Mouse (Mus musculus) liver, postnatal 0 days (tissue): ENCODE measurements around the gene Slc3a2. TPM values are rescaled to one million over a fixed set of nuclear protein-coding genes. Genes with fewer than 3 reads are reported as not detected.
"Not testable (repeated sequence)": the region's sequence is repeated elsewhere in the genome, so short reads cannot be mapped to it uniquely, and the experiment has no call there.

Experiments used
- ATAC-seq: fragments of 200-750 bp; cut with Nextera tagmentation; 2 replicates; pipeline ENCODE4 v1.8.0; 2017; ENCODE audit warnings: mild to moderate bottlenecking, moderate library complexity
- DNase-seq: peaks from one replicate; pipeline ENCODE4 v3.0.0-alpha.2; 2016
- H3K27ac ChIP-seq: fragments of 300-500 bp; sonication (generic); 2 replicates; pipeline ENCODE4 v1.5.1; 2014; ENCODE audit warnings: antibody characterized with exemption, moderate library complexity, mild to moderate bottlenecking, low read depth
- H3K27me3 ChIP-seq: fragments of 300-500 bp; sonication (generic); 2 replicates; pipeline ENCODE4 v1.6.1; 2014; ENCODE audit warnings: low read length, control low read depth, mixed read lengths; ENCODE audit not compliant: insufficient read depth
- H3K36me3 ChIP-seq: fragments of 300-500 bp; sonication (generic); replicated peaks from 2 replicates; pipeline ENCODE4 v1.6.1; 2014; ENCODE audit warnings: mild to moderate bottlenecking, control low read depth, low read length, moderate library complexity, mixed read lengths; ENCODE audit not compliant: insufficient read depth
- H3K4me1 ChIP-seq: fragments of 300-500 bp; sonication (generic); 2 replicates; pipeline ENCODE4 v1.6.1; 2014; ENCODE audit warnings: antibody characterized with exemption, mild to moderate bottlenecking, control low read depth; ENCODE audit not compliant: insufficient read depth
- H3K4me2 ChIP-seq: fragments of 300-500 bp; sonication (generic); 2 replicates; pipeline ENCODE4 v1.6.1; 2014; ENCODE audit warnings: low read depth, mild to moderate bottlenecking, low read length, moderate library complexity, mixed read lengths
- H3K4me3 ChIP-seq: fragments of 300-500 bp; sonication (generic); 2 replicates; pipeline ENCODE4 v1.5.1; 2014; ENCODE audit warnings: low read depth, low read length
- H3K9ac ChIP-seq: fragments of 300-500 bp; sonication (generic); replicated peaks from 2 replicates; pipeline ENCODE4 v1.6.1; 2014; ENCODE audit warnings: mild to moderate bottlenecking, moderate library complexity
- H3K9me3 ChIP-seq: fragments of 300-500 bp; sonication (generic); 2 replicates; pipeline ENCODE4 v1.6.1; 2016; ENCODE audit warnings: mild to moderate bottlenecking, control low read depth, low read length, mixed read lengths
- CTCF ChIP-seq: sonication (generic); IDR thresholded peaks from 2 replicates; pipeline ENCODE4 v1.5.1; 2016; ENCODE audit warnings: antibody characterized with exemption, low read depth
- EP300 ChIP-seq: IDR thresholded peaks from 2 replicates; pipeline ENCODE4 v1.6.1; 2016; ENCODE audit warnings: antibody characterized with exemption, low read depth, mild to moderate bottlenecking
- WGBS: fragments of 180-500 bp; shearing (Covaris S2); extraction: QIAGEN DNeasy Blood & Tissue Kit; methylation state at CpG from one replicate; pipeline ENCODE4 v1.1.7; 2014; ENCODE audit not compliant: insufficient replicate concordance; 5-methylcytosine and 5-hydroxymethylcytosine counted together
- polyA plus RNA-seq: library from polyadenylated mRNA; unstranded; fragments of >200 nt; fragmentation: Nextera tagmentation; extraction: Ambion mirVana; gene quantifications from 2 replicates; pipeline ENCODE4 v1.2.1, GENCODE M21; 2015

The Slc3a2 gene
- polyA plus RNA-seq, 1 experiment from 2014 or later: 68.0 TPM

DNA sequence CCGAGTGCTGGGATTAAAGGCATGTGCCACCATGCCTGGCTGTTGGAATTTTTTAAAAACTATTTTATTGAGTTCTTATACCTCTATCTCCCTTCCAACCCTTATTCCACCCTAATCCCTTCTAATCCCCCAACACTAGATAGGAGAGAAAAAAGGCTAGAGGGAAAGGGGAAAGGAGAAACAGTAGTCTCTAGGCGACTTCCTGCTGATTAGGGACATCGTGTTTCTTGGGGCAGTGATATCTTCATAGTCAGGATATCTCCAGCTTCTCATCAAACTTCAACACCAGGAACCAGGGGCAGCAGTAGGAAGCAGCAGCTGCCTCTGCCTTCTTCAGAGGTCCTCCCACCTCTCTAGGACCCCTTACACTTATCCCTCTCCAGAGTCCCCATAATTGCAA, 11.2 kb upstream of the Slc3a2 start:
- H3K4me3 ChIP-seq: no peak overlapping the region
- DNase-seq (no peak), ATAC-seq (no peak)
- no peak overlapping the region for H3K4me2 ChIP-seq
- TF ChIP-seq EP300 (no peak), CTCF (no peak)
- 51% methylated on average over 3 of the region's 3 CpGs for WGBS
- H3K27me3 ChIP-seq: no peaks in the 10 kb centered on the region
- peaks cover 4% of the 10 kb centered on the region; the same call in 1 of the 2 replicates for H3K4me1 ChIP-seq
- no peak overlapping the region for H3K27ac ChIP-seq
- no peak overlapping the region for H3K9ac ChIP-seq
- H3K9me3 ChIP-seq: no peaks in the 10 kb centered on the region
- H3K36me3 ChIP-seq: peaks cover 18% of the 10 kb centered on the region

DNA sequence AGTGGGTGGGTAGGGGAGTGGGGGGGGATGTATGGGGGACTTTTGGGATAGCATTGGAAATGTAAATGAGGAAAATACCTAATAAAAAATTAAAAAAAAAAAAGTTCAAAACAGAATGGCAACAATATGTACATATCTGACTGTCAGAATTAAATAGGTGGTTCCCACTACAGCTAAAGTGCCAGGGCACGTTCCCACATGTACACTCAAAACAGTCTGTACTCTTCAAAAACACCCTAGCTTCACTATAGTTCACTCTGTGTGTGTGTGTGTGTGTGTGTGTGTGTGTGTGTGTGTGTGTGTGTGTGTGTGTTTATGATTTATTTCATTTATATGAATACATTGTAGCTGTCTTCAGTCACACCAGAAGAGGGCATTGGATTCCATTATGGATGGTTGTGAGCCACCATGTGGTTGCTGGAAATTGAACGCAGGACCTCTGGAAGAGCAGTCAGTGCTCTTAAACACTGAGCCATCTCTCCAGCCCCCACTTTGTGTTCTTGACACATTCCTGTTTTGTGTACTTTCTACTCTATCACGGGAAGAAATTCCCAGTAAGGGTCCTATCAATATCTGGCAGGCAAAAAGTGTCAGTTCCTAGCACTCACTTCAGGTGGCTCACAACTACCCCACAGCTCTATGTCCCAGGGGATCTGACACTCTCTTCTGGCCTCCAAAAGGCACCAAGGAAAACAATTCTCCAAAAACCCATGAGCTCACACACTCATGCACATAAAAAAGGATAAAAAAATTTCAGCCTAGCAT, 5.3 kb upstream of the Slc3a2 start:
- Histone ChIP-seq H3K4me1 (peaks cover 12% of the 10 kb centered on the region; the same call in 1 of the 2 replicates), H3K36me3 (peaks cover 27% of the 10 kb centered on the region)
- not testable (repeated sequence) for H3K9ac ChIP-seq, H3K9me3 ChIP-seq, H3K27me3 ChIP-seq, H3K27ac ChIP-seq, H3K4me2 ChIP-seq, ATAC-seq, DNase-seq, H3K4me3 ChIP-seq
- 45% methylated on average over 3 of the region's 3 CpGs for WGBS

DNA sequence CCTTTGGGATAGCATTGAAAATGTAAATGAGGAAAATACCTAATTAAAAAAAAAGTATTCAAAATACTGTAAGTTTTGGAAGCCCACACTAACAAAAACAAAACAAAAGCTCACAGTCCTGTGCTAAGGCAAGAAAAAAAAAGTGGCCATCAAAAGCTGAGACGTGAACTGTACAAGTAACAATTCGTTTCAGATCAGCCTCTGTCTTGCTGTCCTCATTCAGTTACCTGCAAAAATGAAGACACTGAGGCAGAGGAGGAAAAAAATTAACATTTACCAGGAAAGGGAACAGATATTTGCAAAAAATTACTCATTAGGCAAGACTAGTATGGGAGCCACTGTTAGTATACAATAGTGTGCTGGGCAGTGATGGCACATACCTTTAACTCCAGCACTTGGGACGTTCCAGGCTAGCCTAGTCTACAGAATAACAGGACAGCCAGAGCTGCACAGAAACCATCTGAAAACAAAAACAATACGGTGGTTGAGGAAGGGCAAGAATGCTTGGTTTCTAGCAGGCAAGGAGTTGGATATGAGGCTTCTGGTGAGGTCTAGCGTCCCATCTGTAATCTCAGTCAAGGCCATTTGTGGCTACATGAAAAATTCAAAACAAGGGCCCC, 4.4 kb upstream of the Slc3a2 start:
- Histone ChIP-seq H3K9ac (no peak overlapping the region), H3K4me3 (no peak overlapping the region), H3K27ac (no peak overlapping the region; the same call in 1 of the 2 replicates), H3K4me1 (peaks cover 12% of the 10 kb centered on the region; the same call in 1 of the 2 replicates), H3K36me3 (peaks cover 27% of the 10 kb centered on the region), H3K9me3 (no peaks in the 10 kb centered on the region), H3K27me3 (no peaks in the 10 kb centered on the region), H3K4me2 (no peak overlapping the region)
- DNase-seq: no peak
- no peak for ATAC-seq
- TF ChIP-seq EP300 (no peak), CTCF (no peak)
- 18% methylated on average over 5 of the region's 5 CpGs for WGBS

DNA sequence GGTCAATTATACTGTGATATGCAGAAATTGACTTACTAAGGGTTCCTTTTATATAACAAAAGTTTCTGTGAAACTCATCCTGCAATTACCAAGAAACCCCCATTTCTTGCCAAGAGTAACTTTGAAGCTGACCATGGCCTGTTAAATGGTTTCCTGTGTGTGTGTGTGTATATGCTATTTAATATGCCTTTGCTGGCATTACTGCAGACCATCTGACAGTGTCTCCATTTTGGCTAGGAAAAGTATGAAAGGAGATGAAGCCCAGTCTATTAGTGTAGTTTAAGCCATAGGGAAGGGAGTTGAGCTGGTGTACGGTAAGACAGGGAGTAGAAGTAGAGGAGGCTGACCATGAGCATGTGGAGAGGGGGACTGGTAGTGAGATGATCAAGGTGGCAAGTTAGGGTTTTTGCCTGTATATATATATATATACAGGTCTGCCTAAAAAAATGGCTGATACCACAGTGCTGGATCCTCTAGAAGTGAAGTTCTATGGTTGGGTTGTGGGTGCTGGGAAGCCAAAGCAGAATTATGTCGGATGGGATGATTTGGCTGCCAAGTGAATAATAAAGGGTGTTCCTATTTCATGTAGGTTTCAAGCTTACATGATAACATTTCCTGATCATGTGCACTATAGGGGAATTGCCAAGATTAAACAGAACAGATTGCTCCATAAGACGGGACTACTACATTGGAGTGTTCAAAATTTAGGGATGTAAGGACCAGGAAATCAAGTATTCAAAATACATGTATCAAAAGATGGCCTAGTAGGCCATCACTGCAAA, 3.6 kb upstream of the Slc3a2 start:
- Histone ChIP-seq H3K36me3 (peaks cover 27% of the 10 kb centered on the region), H3K4me3 (no peak overlapping the region), H3K4me1 (peaks cover 17% of the 10 kb centered on the region), H3K27me3 (no peaks in the 10 kb centered on the region), H3K4me2 (no peak overlapping the region), H3K9me3 (no peaks in the 10 kb centered on the region), H3K27ac (no peak overlapping the region; the same call in 1 of the 2 replicates), H3K9ac (no peak overlapping the region)
- ATAC-seq (no peak), DNase-seq (no peak)
- TF ChIP-seq CTCF: no peak
- WGBS: 37% methylated on average over 3 of the region's 3 CpGs

DNA sequence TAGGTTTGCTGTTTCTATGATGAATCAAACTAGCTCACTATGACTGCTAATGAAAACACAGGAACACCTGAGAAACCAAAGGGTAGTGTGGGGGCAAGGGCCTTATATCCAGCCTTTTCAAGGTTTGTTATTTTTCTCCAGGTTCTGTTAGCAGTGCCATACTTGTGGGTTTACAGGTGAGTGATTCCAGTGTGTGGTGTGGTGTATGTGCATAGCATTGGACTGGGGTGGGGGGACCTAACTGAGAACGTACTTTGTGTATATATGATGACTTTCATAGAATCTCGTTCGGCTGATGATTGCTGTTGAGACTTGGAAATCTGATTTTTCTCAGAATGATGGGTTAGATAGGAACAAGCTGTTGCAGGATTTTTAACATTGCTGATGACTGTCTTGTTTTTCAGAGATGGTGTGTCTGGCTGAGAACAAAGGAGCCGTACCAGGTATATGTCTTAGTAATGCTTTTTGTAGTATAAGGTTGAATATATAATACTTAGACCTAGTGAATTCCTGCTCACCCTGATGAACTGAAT, 2.0 kb upstream of the Slc3a2 start:
- WGBS: 42% methylated on average over 4 of the region's 4 CpGs
- Histone ChIP-seq H3K36me3 (peaks cover 27% of the 10 kb centered on the region), H3K4me1 (peaks cover 22% of the 10 kb centered on the region), H3K9ac (peak overlapping the region; percentile 72), H3K9me3 (no peaks in the 10 kb centered on the region), H3K4me2 (peak overlapping the region; percentile 75), H3K27ac (no peak overlapping the region), H3K4me3 (peak overlapping the region; percentile 74), H3K27me3 (no peaks in the 10 kb centered on the region)
- ATAC-seq (no peak), DNase-seq (no peak)
- no peak for TF ChIP-seq EP300
- TF ChIP-seq CTCF: no peak

DNA sequence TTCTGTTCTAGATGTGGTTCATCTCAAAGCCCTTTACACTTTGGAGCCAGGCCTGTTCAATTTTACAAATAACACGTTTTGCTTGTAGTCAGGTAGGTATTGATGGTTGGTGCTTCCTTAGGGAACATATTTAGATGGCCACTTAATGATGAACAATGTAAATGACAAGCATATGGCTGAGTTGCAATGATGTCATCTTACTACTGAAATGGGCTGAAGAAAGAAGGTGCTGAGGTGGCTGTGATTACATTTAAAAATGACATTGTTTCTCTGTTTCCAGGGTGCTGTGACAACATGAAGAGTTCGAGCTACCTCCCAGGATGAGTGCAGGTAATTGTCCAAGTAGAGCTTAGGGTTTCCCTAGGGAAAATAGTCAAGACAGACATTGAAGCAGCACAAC, 1.2 kb upstream of the Slc3a2 start:
- H3K27me3 ChIP-seq: no peaks in the 10 kb centered on the region
- peak overlapping the region; percentile 75 for H3K4me2 ChIP-seq
- H3K4me3 ChIP-seq: peak overlapping the region; percentile 74
- H3K36me3 ChIP-seq: peaks cover 27% of the 10 kb centered on the region
- peaks cover 22% of the 10 kb centered on the region for H3K4me1 ChIP-seq
- H3K9ac ChIP-seq: peak overlapping the region; percentile 72
- WGBS: 3% methylated on average over 2 of the region's 2 CpGs
- H3K27ac ChIP-seq: peak overlapping the region; percentile 84
- DNase-seq (no peak), ATAC-seq (no peak)
- TF ChIP-seq CTCF (no peak), EP300 (no peak)
- H3K9me3 ChIP-seq: no peaks in the 10 kb centered on the region
